Mouse (Mus musculus) cerebellum, adult (tissue): ENCODE results near the gene Ndufaf1.

ENCODE experiments used
- ATAC-seq: cut with Nextera tagmentation; 2 replicates; pipeline ENCODE4 v1.9.2; 2017; ENCODE audit warnings: mild to moderate bottlenecking, moderate library complexity, mixed read lengths; ENCODE audit not compliant: insufficient number of reproducible peaks, low FRiP score, low TSS enrichment

The Ndufaf1 gene

GRCm38 (mm10) chr2:119618199-119618982 is 44.2 kb downstream of the Ndufaf1 start, which contains the start of the genes Nusap1 and Oip5:
Gene Nusap1 (plus strand): TSS chr2:119618298.
Gene Oip5 (minus strand): TSS chr2:119618469.
- peak; percentile 100 for ATAC-seq

GRCm38 (mm10) chr2:119617841-119618198 is 44.8 kb downstream of the Ndufaf1 start:
- ATAC-seq = no peak

- ATAC-seq = no peak
These were observed 55.6 kb downstream of the Ndufaf1 start for GRCm38 (mm10) chr2:119607023-119607422.
